Mouse (Mus musculus): Measurements from ENCODE around the gene Bach2. TPM values are rescaled to one million over a fixed set of nuclear protein-coding genes. Genes with fewer than 3 reads are reported as not detected.

The Bach2 gene
- polyA plus RNA-seq, 1 experiment from 2014 or later = 13.4 TPM

- Histone ChIP-seq H3K27ac (peak overlapping the region; percentile 53), H3K4me3 (no peak overlapping the region), H3K36me3 (no peaks in the 10 kb centered on the region), H3K27me3 (ENCODE audit: insufficient read depth, poor library complexity, severe bottlenecking) (no peaks in the 10 kb centered on the region), H3K9me3 (no peaks in the 10 kb centered on the region), H3K4me1 (replicated peaks) (peaks cover 67% of the 10 kb centered on the region)
- no peak for DNase-seq (ENCODE audit: low spot score)
- WGBS = 69% methylated on average over 6 of the region's 6 CpGs
Measured at GRCm38 (mm10) chr4:32521361-32521740, 282.7 kb downstream of the Bach2 start.

GRCm38 (mm10) chr4:32522013-32522412, 283.4 kb downstream of the Bach2 start:
- H3K9me3 ChIP-seq = no peaks in the 10 kb centered on the region
- peaks cover 72% of the 10 kb centered on the region for H3K4me1 ChIP-seq (replicated peaks)
- no peak overlapping the region for H3K4me3 ChIP-seq
- H3K27ac ChIP-seq = peak overlapping the region; percentile 53
- WGBS = 67% methylated on average over 2 of the region's 2 CpGs
- DNase-seq (ENCODE audit: low spot score) = no peak
- H3K27me3 ChIP-seq (ENCODE audit: insufficient read depth, poor library complexity, severe bottlenecking) = no peaks in the 10 kb centered on the region
- no peaks in the 10 kb centered on the region for H3K36me3 ChIP-seq

DNA sequence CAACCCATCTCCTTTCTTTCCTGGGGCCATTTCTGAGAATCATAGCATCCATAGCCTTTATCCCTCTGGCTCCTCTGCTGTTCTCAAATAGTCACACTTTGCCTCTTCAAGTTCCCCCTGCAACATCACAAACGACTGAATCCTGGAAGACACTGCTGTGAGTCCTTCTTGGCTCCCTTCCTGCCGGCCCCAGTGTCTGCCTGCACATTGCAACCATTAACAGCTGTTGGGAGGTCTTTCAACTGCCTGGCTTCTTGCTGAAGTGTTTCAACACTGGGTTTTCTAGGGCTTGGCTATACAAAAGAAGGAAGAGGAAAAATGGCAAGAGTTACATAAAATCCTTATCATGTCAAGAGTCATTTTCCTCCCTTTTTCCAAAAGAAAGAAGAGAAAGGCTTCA, 285.7 kb downstream of the Bach2 start:
- DNase-seq (ENCODE audit: low spot score) = no peak
- Histone ChIP-seq H3K27ac (peak overlapping the region; percentile 50; the same call in 1 of the 2 replicates), H3K27me3 (ENCODE audit: insufficient read depth, poor library complexity, severe bottlenecking) (no peaks in the 10 kb centered on the region), H3K36me3 (no peaks in the 10 kb centered on the region), H3K4me1 (replicated peaks) (peaks cover 77% of the 10 kb centered on the region), H3K4me3 (no peak overlapping the region), H3K9me3 (no peaks in the 10 kb centered on the region)
- 54% methylated on average over 2 of the region's 2 CpGs for WGBS

DNA sequence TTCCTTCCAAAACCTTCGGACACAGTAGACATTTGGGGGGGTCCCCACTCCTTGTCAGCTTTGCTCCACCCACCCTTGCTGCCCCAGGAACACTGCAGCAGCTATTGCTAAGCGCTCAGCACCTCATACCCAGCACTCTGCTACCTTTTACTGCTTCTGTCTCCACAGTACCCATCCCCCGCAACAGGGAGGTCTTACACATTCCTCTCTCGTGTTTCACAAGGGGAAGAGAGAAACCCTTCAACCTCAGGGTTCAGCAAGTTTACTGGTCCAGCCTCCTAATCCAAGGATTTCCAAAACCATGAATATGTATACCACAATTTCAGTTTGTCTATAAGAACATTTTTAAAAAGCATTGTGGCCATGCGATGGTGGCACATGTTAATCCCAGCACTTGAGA, 286.4 kb downstream of the Bach2 start:
- Histone ChIP-seq H3K36me3 (no peaks in the 10 kb centered on the region), H3K9me3 (no peaks in the 10 kb centered on the region), H3K4me1 (replicated peaks) (peaks cover 77% of the 10 kb centered on the region), H3K27me3 (ENCODE audit: insufficient read depth, poor library complexity, severe bottlenecking) (no peaks in the 10 kb centered on the region), H3K27ac (0 out of 2 replicates have a peak overlapping the region, but pooled peaks have one; percentile 50), H3K4me3 (no peak overlapping the region)
- 74% methylated on average over 5 of the region's 5 CpGs for WGBS
- no peak for DNase-seq (ENCODE audit: low spot score)

DNA sequence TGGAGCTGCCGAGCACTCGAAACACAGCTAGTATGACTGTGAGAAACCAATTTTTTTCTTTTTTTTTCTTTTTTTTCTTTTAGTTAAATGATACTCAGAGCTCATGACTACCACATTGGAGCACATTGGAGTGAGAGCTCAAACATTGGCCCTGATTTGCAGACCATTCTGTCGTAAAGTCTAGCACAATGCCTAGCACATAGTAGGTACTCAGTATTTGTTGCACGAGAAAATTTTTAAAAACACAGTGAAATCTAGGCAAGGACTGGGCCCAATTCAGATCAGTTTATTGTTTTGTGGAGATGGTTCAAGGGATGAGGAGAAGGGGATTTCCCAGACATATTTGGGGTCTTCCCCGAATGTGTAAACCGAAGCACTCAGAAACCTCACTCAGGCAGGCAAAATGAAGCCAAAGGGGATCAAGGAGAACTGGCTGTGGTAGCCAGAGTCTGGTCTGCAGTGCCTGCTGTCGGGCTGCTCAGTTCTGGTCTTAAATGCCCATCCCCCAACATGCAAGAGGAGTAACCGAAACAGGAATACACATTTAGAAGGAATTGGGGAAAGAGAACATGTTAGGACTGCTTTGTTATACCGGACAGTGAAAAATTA, 287.7 kb downstream of the Bach2 start:
- Histone ChIP-seq H3K4me1 (replicated peaks) (peaks cover 77% of the 10 kb centered on the region), H3K27me3 (ENCODE audit: insufficient read depth, poor library complexity, severe bottlenecking) (no peaks in the 10 kb centered on the region), H3K27ac (no peak overlapping the region), H3K4me3 (no peak overlapping the region), H3K36me3 (no peaks in the 10 kb centered on the region), H3K9me3 (no peaks in the 10 kb centered on the region)
- DNase-seq (ENCODE audit: low spot score) = no peak
- WGBS = 75% methylated on average over 9 of the region's 9 CpGs

DNA sequence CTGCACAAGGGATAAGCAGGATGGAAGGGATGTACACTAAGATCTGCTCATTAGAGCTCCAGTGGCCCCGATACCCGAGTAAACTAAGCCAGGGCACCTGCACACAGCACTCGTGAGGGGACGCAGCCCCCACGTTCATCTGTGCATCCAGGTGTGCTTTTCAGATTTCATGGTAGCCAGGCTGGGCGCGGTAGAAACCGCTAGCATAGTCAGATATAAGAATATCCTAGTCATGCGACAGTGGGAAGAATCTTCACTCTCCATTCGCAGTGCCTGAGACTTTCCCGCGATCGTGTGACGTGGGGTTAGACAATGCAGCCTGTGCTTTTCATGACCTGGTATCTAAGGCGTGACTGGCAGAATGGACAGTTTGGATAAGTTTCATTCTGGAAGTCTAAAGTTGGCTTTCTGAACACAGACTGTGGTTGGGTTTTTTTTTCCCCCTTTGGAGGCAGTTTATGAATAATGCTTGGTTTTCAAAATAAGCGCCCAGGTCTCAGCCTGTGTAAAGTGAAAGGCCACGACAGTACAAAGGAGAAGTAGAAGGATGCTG, 290.9 kb downstream of the Bach2 start:
- Histone ChIP-seq H3K27me3 (ENCODE audit: insufficient read depth, poor library complexity, severe bottlenecking) (no peaks in the 10 kb centered on the region), H3K36me3 (no peaks in the 10 kb centered on the region), H3K27ac (peak overlapping the region; percentile 83), H3K4me3 (no peak overlapping the region), H3K9me3 (no peaks in the 10 kb centered on the region), H3K4me1 (replicated peaks) (peaks cover 79% of the 10 kb centered on the region)
- 80% methylated on average over 17 of the region's 17 CpGs for WGBS
- no peak for DNase-seq (ENCODE audit: low spot score)

DNA sequence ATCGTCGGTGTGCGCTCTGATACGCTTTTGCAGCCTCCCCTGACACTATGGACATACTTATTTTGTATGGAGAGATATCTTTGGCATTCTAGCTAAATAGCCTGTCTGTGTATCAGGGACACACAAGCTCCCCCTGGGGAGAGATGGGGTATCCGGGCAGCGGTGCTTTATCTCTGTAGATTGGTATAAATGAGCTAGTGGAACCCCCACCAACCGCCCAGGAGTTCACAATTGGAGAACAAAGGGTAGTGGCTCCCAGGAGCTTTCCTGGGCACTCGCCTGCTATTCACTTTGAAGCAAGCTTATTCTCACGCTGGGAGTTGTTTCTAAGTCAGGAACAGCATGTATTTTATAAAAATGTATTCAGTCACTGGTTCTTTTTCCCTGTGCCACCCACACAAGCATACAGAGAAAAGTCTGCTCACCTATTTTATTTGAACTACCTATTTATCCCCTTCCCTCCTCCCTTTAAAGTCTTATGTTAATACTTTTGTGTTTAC, 291.9 kb downstream of the Bach2 start:
- Histone ChIP-seq H3K36me3 (no peaks in the 10 kb centered on the region), H3K27me3 (ENCODE audit: insufficient read depth, poor library complexity, severe bottlenecking) (no peaks in the 10 kb centered on the region), H3K9me3 (no peaks in the 10 kb centered on the region), H3K27ac (peak overlapping the region; percentile 83), H3K4me3 (peak overlapping the region; percentile 37), H3K4me1 (replicated peaks) (peaks cover 71% of the 10 kb centered on the region)
- DNase-seq (ENCODE audit: low spot score) = peak; percentile 33
- WGBS = 35% methylated on average over 9 of the region's 9 CpGs

GRCm38 (mm10) chr4:32530921-32531846, 292.6 kb downstream of the Bach2 start:
- WGBS = 30% methylated on average over 28 of the region's 28 CpGs
- Histone ChIP-seq H3K36me3 (no peaks in the 10 kb centered on the region), H3K4me1 (replicated peaks) (peaks cover 74% of the 10 kb centered on the region), H3K27ac (peak overlapping the region; percentile 83), H3K27me3 (ENCODE audit: insufficient read depth, poor library complexity, severe bottlenecking) (no peaks in the 10 kb centered on the region), H3K4me3 (peak overlapping the region; percentile 37), H3K9me3 (no peaks in the 10 kb centered on the region)
- peak; percentile 53 for DNase-seq (ENCODE audit: low spot score)

DNA sequence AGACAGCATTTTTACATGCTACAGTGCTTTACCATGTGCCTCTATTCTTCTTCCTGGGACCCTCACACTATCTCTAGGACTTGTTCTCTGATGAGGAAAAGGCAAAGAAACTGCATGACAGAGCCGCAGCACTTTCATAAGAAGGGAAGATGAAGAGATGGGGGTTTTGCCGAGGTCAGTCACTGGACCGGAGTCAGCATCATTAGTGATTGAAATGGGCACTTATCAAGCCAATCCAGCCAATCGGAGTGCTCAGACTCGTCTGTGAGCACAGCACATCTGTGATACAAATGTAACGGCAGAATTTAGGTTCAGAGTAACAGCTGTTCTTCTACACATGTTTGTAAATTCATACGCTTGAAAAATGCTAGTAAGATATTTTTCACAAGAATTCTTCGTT, 293.5 kb downstream of the Bach2 start:
- no peaks in the 10 kb centered on the region for H3K36me3 ChIP-seq
- H3K4me1 ChIP-seq (replicated peaks) = peaks cover 75% of the 10 kb centered on the region
- WGBS = 71% methylated on average over 8 of the region's 8 CpGs
- H3K9me3 ChIP-seq = no peaks in the 10 kb centered on the region
- H3K27ac ChIP-seq = peak overlapping the region; percentile 83
- no peaks in the 10 kb centered on the region for H3K27me3 ChIP-seq (ENCODE audit: insufficient read depth, poor library complexity, severe bottlenecking)
- H3K4me3 ChIP-seq = no peak overlapping the region; the same call in 1 of the 2 replicates
- DNase-seq (ENCODE audit: low spot score) = no peak

- Histone ChIP-seq H3K4me3 (no peak overlapping the region), H3K27me3 (ENCODE audit: insufficient read depth, poor library complexity, severe bottlenecking) (no peaks in the 10 kb centered on the region), H3K27ac (no peak overlapping the region), H3K36me3 (no peaks in the 10 kb centered on the region), H3K4me1 (replicated peaks) (peaks cover 83% of the 10 kb centered on the region), H3K9me3 (no peaks in the 10 kb centered on the region)
- no peak for DNase-seq (ENCODE audit: low spot score)
- 70% methylated on average over 7 of the region's 7 CpGs for WGBS
Measured at GRCm38 (mm10) chr4:32533735-32534134, 295.1 kb downstream of the Bach2 start.

GRCm38 (mm10) chr4:32535626-32536025, 297.0 kb downstream of the Bach2 start:
- peaks cover 65% of the 10 kb centered on the region for H3K4me1 ChIP-seq (replicated peaks)
- WGBS = 87% methylated on average over 7 of the region's 7 CpGs
- DNase-seq (ENCODE audit: low spot score) = no peak

GRCm38 (mm10) chr4:32536870-32537508, 298.4 kb downstream of the Bach2 start:
- no peak overlapping the region for H3K4me3 ChIP-seq
- no peaks in the 10 kb centered on the region for H3K27me3 ChIP-seq (ENCODE audit: insufficient read depth, poor library complexity, severe bottlenecking)
- no peaks in the 10 kb centered on the region for H3K36me3 ChIP-seq
- H3K4me1 ChIP-seq (replicated peaks) = peaks cover 52% of the 10 kb centered on the region
- 68% methylated on average over 8 of the region's 8 CpGs for WGBS
- DNase-seq (ENCODE audit: low spot score) = no peak
- H3K27ac ChIP-seq = peak overlapping the region; percentile 79
- H3K9me3 ChIP-seq = no peaks in the 10 kb centered on the region

More at GRCm38 (mm10) chr4:32535626-32536025, 297.0 kb downstream of the Bach2 start:
- Histone ChIP-seq H3K27ac (no peak overlapping the region), H3K36me3 (no peaks in the 10 kb centered on the region), H3K9me3 (no peaks in the 10 kb centered on the region), H3K27me3 (ENCODE audit: insufficient read depth, poor library complexity, severe bottlenecking) (no peaks in the 10 kb centered on the region), H3K4me3 (no peak overlapping the region)

All from hindbrain, embryonic 10.5 days (tissue).